Mouse (Mus musculus): ENCODE results near the gene Ptprg. TPM values are rescaled to one million over a fixed set of nuclear protein-coding genes. Genes with fewer than 3 reads are reported as not detected.
A peak's percentile ranks its signal among the peaks of the same experiment; 100 is the strongest.

Ptprg gene
- polyA plus RNA-seq, 1 experiment from 2014 or later: 48.0 TPM

- no peak overlapping the region for H3K9ac ChIP-seq (ENCODE audit: low read length)
- ATAC-seq (replicated peaks; ENCODE audit: low FRiP score) (peak; percentile 84), DNase-seq (ENCODE audit: low spot score) (peak; percentile 75)
- H3K27ac ChIP-seq (ENCODE audit: low read depth, low read length): no peak overlapping the region
- no peaks in the 10 kb centered on the region for H3K9me3 ChIP-seq (ENCODE audit: control insufficient read depth, low read length)
- H3K4me1 ChIP-seq (replicated peaks; ENCODE audit: control insufficient read depth, insufficient read depth, low read length): 0 out of 2 replicates have a peak, but pooled peaks cover 4% of the 10 kb centered on the region
- no peak overlapping the region for H3K4me2 ChIP-seq (ENCODE audit: low read depth, low read length, severe bottlenecking)
- no peaks in the 10 kb centered on the region for H3K36me3 ChIP-seq (ENCODE audit: control insufficient read depth, insufficient read depth, low read length)
- 51% methylated on average over 3 of the region's 3 CpGs for WGBS
- H3K4me3 ChIP-seq (ENCODE audit: low read depth, low read length): no peak overlapping the region
- no peaks in the 10 kb centered on the region for H3K27me3 ChIP-seq (ENCODE audit: control insufficient read depth, insufficient read depth, low read length)
These were observed 598.6 kb downstream of the Ptprg start for GRCm38 (mm10) chr14:12151927-12152326.

GRCm38 (mm10) chr14:12152748-12153147, 599.4 kb downstream of the Ptprg start:
- H3K9me3 ChIP-seq (ENCODE audit: control insufficient read depth, low read length): no peaks in the 10 kb centered on the region

DNA sequence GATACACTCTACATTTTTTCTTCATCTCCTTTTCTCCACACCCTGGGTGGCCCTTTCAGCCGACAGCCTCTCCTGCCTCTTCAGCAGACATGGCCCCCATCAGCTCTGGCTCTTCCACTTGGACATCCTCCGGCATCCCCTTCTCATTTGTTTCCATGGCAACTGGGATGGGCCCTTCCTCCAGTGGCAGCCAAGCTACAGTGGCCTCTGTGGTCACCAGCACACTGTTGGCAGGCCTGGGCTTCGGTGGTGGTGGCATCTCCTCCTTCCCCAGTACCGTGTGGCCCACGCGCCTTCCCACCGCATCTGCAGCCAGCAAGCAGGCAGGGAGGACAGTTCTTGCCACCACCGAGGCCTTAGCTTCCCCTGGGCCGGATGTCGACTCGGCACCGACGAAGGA, 600.3 kb downstream of the Ptprg start:
- Histone ChIP-seq H3K4me3 (ENCODE audit: low read depth, low read length) (no peak overlapping the region), H3K36me3 (ENCODE audit: control insufficient read depth, insufficient read depth, low read length) (no peaks in the 10 kb centered on the region), H3K4me2 (ENCODE audit: low read depth, low read length, severe bottlenecking) (no peak overlapping the region), H3K9ac (ENCODE audit: low read length) (no peak overlapping the region), H3K27me3 (ENCODE audit: control insufficient read depth, insufficient read depth, low read length) (no peaks in the 10 kb centered on the region), H3K4me1 (replicated peaks; ENCODE audit: control insufficient read depth, insufficient read depth, low read length) (0 out of 2 replicates have a peak, but pooled peaks cover 4% of the 10 kb centered on the region), H3K9me3 (ENCODE audit: control insufficient read depth, low read length) (no peaks in the 10 kb centered on the region), H3K27ac (ENCODE audit: low read depth, low read length) (no peak overlapping the region)
- 80% methylated on average over 13 of the region's 13 CpGs for WGBS
- DNase-seq (ENCODE audit: low spot score) (no peak), ATAC-seq (replicated peaks; ENCODE audit: low FRiP score) (0 out of 2 replicates have a peak, but pooled peaks have one; percentile 22)

More at GRCm38 (mm10) chr14:12152748-12153147, 599.4 kb downstream of the Ptprg start:
- ATAC-seq (replicated peaks; ENCODE audit: low FRiP score) (0 out of 2 replicates have a peak, but pooled peaks have one; percentile 27), DNase-seq (ENCODE audit: low spot score) (no peak)
- H3K27ac ChIP-seq (ENCODE audit: low read depth, low read length): no peak overlapping the region
- no peak overlapping the region for H3K4me3 ChIP-seq (ENCODE audit: low read depth, low read length)
- H3K4me1 ChIP-seq (replicated peaks; ENCODE audit: control insufficient read depth, insufficient read depth, low read length): 0 out of 2 replicates have a peak, but pooled peaks cover 4% of the 10 kb centered on the region
- H3K4me2 ChIP-seq (ENCODE audit: low read depth, low read length, severe bottlenecking): no peak overlapping the region
- WGBS: 96% methylated on average over 6 of the region's 6 CpGs
- no peaks in the 10 kb centered on the region for H3K36me3 ChIP-seq (ENCODE audit: control insufficient read depth, insufficient read depth, low read length)
- no peak overlapping the region for H3K9ac ChIP-seq (ENCODE audit: low read length)
- H3K27me3 ChIP-seq (ENCODE audit: control insufficient read depth, insufficient read depth, low read length): no peaks in the 10 kb centered on the region

DNA sequence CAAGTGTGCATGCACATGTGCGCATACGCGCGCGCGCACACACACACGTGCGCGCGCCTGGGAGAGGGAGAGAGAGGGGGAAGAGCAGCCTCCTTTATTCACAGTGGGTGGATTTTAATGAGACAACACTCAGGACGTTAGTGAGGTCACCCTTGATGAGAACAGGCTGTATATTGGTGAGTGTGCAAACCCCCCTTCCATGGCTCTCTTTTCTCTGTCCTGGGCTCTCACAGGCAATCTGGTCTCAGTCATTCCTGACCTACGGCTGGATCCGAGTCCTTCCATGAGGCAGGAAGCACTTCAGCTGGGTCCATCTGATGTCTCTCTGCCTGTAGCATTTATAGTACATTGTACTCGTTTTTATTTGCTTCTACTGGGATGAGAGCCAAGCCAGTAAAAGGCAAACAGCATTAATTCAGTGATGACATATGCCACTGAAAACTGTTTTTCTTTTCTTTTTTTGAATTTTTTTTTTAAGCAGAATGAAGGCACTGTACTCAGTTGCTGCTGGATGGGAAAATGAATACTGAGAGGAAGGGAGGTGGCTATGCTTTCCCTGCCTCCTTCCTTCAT, 608.5 kb downstream of the Ptprg start:
- peak; percentile 19 for DNase-seq (ENCODE audit: low spot score)
- Histone ChIP-seq H3K9me3 (ENCODE audit: control insufficient read depth, low read length) (no peaks in the 10 kb centered on the region), H3K27me3 (ENCODE audit: control insufficient read depth, insufficient read depth, low read length) (no peaks in the 10 kb centered on the region), H3K36me3 (ENCODE audit: control insufficient read depth, insufficient read depth, low read length) (no peaks in the 10 kb centered on the region), H3K4me2 (ENCODE audit: low read depth, low read length, severe bottlenecking) (no peak overlapping the region), H3K9ac (ENCODE audit: low read length) (no peak overlapping the region), H3K27ac (ENCODE audit: low read depth, low read length) (no peak overlapping the region), H3K4me3 (ENCODE audit: low read depth, low read length) (no peak overlapping the region), H3K4me1 (replicated peaks; ENCODE audit: control insufficient read depth, insufficient read depth, low read length) (no peaks in the 10 kb centered on the region)
- WGBS: 90% methylated on average over 14 of the region's 14 CpGs
- no peak for ATAC-seq (replicated peaks; ENCODE audit: low FRiP score)

DNA sequence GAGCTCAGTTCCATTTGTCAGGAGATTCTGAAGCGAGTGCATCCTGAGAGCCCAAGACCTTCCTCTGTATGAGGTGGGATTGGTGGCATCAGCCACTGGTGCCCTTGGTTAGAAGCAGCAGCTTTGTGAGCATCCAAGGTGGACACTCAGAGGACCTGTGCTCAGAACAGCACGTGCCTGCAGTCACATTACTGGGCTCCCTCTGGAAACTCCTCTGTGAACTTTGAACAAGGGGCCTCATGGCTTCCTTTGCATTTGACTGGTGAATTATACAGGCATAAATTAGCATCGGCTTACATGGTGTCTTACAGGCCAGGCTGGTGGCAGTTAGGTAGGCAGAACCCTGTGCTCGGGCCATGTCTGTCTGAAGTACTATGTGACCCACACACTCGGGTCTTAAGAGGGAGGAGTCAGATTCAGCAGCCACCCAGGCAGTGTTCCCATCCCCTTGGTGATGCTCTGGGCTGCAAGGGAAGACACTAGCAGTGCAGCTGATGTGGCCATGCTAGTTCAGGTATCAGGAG, 609.1 kb downstream of the Ptprg start:
- Histone ChIP-seq H3K36me3 (ENCODE audit: control insufficient read depth, insufficient read depth, low read length) (no peaks in the 10 kb centered on the region), H3K4me1 (replicated peaks; ENCODE audit: control insufficient read depth, insufficient read depth, low read length) (no peaks in the 10 kb centered on the region), H3K27ac (ENCODE audit: low read depth, low read length) (no peak overlapping the region), H3K4me3 (ENCODE audit: low read depth, low read length) (no peak overlapping the region), H3K9ac (ENCODE audit: low read length) (no peak overlapping the region), H3K4me2 (ENCODE audit: low read depth, low read length, severe bottlenecking) (no peak overlapping the region), H3K27me3 (ENCODE audit: control insufficient read depth, insufficient read depth, low read length) (no peaks in the 10 kb centered on the region), H3K9me3 (ENCODE audit: control insufficient read depth, low read length) (no peaks in the 10 kb centered on the region)
- peak; percentile 44 for DNase-seq (ENCODE audit: low spot score)
- ATAC-seq (replicated peaks; ENCODE audit: low FRiP score): no peak
- WGBS: 78% methylated on average over 5 of the region's 5 CpGs

GRCm38 (mm10) chr14:12163196-12163595, 609.9 kb downstream of the Ptprg start:
- DNase-seq (ENCODE audit: low spot score): no peak

GRCm38 (mm10) chr14:12167215-12167614, 613.9 kb downstream of the Ptprg start:
- ATAC-seq (replicated peaks; ENCODE audit: low FRiP score) (no peak), DNase-seq (ENCODE audit: low spot score) (no peak)
- H3K4me3 ChIP-seq (ENCODE audit: low read depth, low read length): no peak overlapping the region
- no peaks in the 10 kb centered on the region for H3K36me3 ChIP-seq (ENCODE audit: control insufficient read depth, insufficient read depth, low read length)
- no peak overlapping the region for H3K27ac ChIP-seq (ENCODE audit: low read depth, low read length)
- no peaks in the 10 kb centered on the region for H3K27me3 ChIP-seq (ENCODE audit: control insufficient read depth, insufficient read depth, low read length)
- H3K9ac ChIP-seq (ENCODE audit: low read length): no peak overlapping the region
- 88% methylated on average over 4 of the region's 4 CpGs for WGBS
- no peaks in the 10 kb centered on the region for H3K9me3 ChIP-seq (ENCODE audit: control insufficient read depth, low read length)
- no peak overlapping the region for H3K4me2 ChIP-seq (ENCODE audit: low read depth, low read length, severe bottlenecking)
- no peaks in the 10 kb centered on the region for H3K4me1 ChIP-seq (replicated peaks; ENCODE audit: control insufficient read depth, insufficient read depth, low read length)

More at GRCm38 (mm10) chr14:12163196-12163595, 609.9 kb downstream of the Ptprg start:
- Histone ChIP-seq H3K27me3 (ENCODE audit: control insufficient read depth, insufficient read depth, low read length) (no peaks in the 10 kb centered on the region), H3K9ac (ENCODE audit: low read length) (no peak overlapping the region), H3K4me2 (ENCODE audit: low read depth, low read length, severe bottlenecking) (no peak overlapping the region), H3K36me3 (ENCODE audit: control insufficient read depth, insufficient read depth, low read length) (no peaks in the 10 kb centered on the region), H3K4me3 (ENCODE audit: low read depth, low read length) (no peak overlapping the region), H3K27ac (ENCODE audit: low read depth, low read length) (no peak overlapping the region), H3K4me1 (replicated peaks; ENCODE audit: control insufficient read depth, insufficient read depth, low read length) (no peaks in the 10 kb centered on the region), H3K9me3 (ENCODE audit: control insufficient read depth, low read length) (no peaks in the 10 kb centered on the region)
- no peak for ATAC-seq (replicated peaks; ENCODE audit: low FRiP score)
- 88% methylated on average over 4 of the region's 4 CpGs for WGBS

- Histone ChIP-seq H3K4me2 (ENCODE audit: low read depth, low read length, severe bottlenecking) (no peak overlapping the region), H3K9me3 (ENCODE audit: control insufficient read depth, low read length) (no peaks in the 10 kb centered on the region), H3K36me3 (ENCODE audit: control insufficient read depth, insufficient read depth, low read length) (no peaks in the 10 kb centered on the region), H3K9ac (ENCODE audit: low read length) (no peak overlapping the region), H3K27me3 (ENCODE audit: control insufficient read depth, insufficient read depth, low read length) (no peaks in the 10 kb centered on the region), H3K27ac (ENCODE audit: low read depth, low read length) (no peak overlapping the region), H3K4me1 (replicated peaks; ENCODE audit: control insufficient read depth, insufficient read depth, low read length) (no peaks in the 10 kb centered on the region), H3K4me3 (ENCODE audit: low read depth, low read length) (no peak overlapping the region)
- ATAC-seq (replicated peaks; ENCODE audit: low FRiP score) (no peak), DNase-seq (ENCODE audit: low spot score) (no peak)
- 72% methylated on average over 8 of the region's 8 CpGs for WGBS
These were observed 614.3 kb downstream of the Ptprg start for GRCm38 (mm10) chr14:12167651-12168050.

DNA sequence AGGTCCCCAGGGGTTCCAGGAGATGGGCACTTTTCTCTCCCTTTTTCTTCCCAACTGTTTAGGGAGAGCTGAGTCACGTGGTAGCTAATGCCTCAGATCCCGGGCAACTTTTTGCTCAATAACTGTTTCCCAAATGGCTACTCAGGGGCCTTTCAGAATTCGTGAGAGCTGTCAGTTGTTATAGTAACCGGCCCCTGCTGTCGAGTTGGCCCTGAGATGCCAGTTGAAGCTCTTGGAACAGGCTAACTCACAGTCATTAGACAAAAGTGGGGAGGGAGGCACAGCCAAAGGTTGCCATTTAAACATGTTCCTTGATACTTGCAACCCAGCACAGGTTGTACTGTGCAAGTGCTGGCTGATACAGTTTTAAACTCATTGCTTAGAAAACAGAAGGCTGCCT, 624.1 kb downstream of the Ptprg start:
- ATAC-seq (replicated peaks; ENCODE audit: low FRiP score): peak; percentile 73
- no peaks in the 10 kb centered on the region for H3K9me3 ChIP-seq (ENCODE audit: control insufficient read depth, low read length)
- peaks cover 7% of the 10 kb centered on the region for H3K4me1 ChIP-seq (replicated peaks; ENCODE audit: control insufficient read depth, insufficient read depth, low read length)
- no peak for DNase-seq (ENCODE audit: low spot score)
- H3K4me2 ChIP-seq (ENCODE audit: low read depth, low read length, severe bottlenecking): no peak overlapping the region
- H3K36me3 ChIP-seq (ENCODE audit: control insufficient read depth, insufficient read depth, low read length): no peaks in the 10 kb centered on the region
- no peak overlapping the region for H3K4me3 ChIP-seq (ENCODE audit: low read depth, low read length)
- no peak overlapping the region for H3K9ac ChIP-seq (ENCODE audit: low read length)
- WGBS: 15% methylated on average over 5 of the region's 5 CpGs
- no peak overlapping the region for H3K27ac ChIP-seq (ENCODE audit: low read depth, low read length)
- no peaks in the 10 kb centered on the region for H3K27me3 ChIP-seq (ENCODE audit: control insufficient read depth, insufficient read depth, low read length)
